ENCODE assay signal across 16 mouse cellular contexts in the genomic region with DNA sequence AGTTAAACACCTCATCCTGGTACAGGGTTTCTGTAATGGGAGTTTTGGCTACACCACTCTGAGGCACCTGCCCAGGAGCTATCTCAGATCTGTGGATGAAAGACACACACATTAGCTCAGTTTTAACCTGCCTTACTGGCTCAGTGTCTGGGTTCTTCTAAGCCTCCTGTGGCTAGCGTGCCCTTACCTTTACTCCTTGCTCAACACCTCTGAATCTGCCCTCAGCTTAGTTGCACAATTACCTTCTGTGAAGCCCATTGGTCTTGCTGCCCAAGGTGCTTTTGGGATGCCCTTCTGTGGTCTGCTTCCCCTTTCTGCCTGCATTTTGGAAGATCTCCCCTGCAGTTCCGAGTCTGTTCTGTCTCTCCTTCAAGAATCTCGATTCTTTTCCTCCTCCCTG.
"Had no signal": no experiment of that assay in that cellular context is flagged by ENCODE, and none has a peak within 500 bp of the region (broad histone marks: within the 10 kb centered on the region; RNA-seq: fewer than 3 reads in every experiment).

No protein-coding gene starts in this region.

- H3K27ac ChIP-seq: midbrain, embryonic 13.5 days; midbrain, embryonic 15.5 days; neural tube, embryonic 12.5 days had no signal

- H3K4me3 ChIP-seq: megakaryocyte, embryonic 14.5 days; midbrain, embryonic 13.5 days; midbrain, embryonic 15.5 days; neural tube, embryonic 12.5 days had no signal

- DNase-seq: lung, adult 18-20 months; lung, embryonic 14.5 days; lung, postnatal 10 days; lung, postnatal 4 days; retina, postnatal 1 day; right cerebral cortex, adult 18-20 months; right cerebral cortex, postnatal 25 days; right cerebral cortex, postnatal 4 days; spleen, adult 18-20 months; thymus, adult 18-20 months; thymus, postnatal 14 days; thymus, postnatal 36 days had no signal

- ATAC-seq: midbrain, embryonic 13.5 days; midbrain, embryonic 15.5 days had no signal
